ENCODE assay signal across 17 mouse cellular contexts in the genomic region with DNA sequence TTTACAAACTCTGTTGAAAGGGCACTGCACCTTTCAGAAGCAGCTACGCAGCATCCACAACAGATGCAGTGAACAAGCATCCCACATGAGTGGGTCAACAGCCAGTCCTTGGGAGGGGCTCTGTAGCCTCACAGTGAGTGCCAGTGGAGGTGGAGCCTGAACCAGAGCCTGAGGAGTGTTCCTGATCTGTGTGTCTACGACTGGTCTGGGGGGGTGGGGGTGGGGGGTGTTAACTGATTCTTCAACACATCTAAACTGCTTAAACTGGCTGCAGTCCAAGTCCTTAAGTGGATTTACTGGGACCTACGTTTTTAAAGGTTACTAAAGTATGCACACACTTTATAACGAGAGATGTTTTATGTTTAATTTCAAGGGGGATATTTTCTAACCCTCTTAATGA. TPM values are rescaled to one million over a fixed set of nuclear protein-coding genes. Genes with fewer than 3 reads are reported as not detected.
DNase-seq lines count a peak whose midpoint lies in the region; ATAC-seq and TF ChIP-seq lines count a peak whose summit lies in the region.
"Had no signal": no experiment of that assay in that cellular context is flagged by ENCODE, and none has a peak within 500 bp of the region (broad histone marks: within the 10 kb centered on the region; RNA-seq: fewer than 3 reads in every experiment).

No protein-coding gene starts in this region.

- no peaks in the 10 kb centered on the region for H3K9me3 ChIP-seq in heart, postnatal 0 days (replicated peaks; ENCODE audit: control insufficient read depth, low read length)
- H3K9me3 ChIP-seq in limb, embryonic 13.5 days: no peaks in the 10 kb centered on the region
- no peaks in the 10 kb centered on the region for H3K9me3 ChIP-seq in lung, embryonic 14.5 days (ENCODE audit: low read depth, low read length)
- H3K9me3 ChIP-seq: hindbrain, embryonic 15.5 days; liver, embryonic 12.5 days had no signal

- peak; percentile 51; the same call in 1 of the 2 replicates for ATAC-seq in heart, postnatal 0 days (ENCODE audit: insufficient read depth, low read depth)
- peak; percentile 83 for ATAC-seq in limb, embryonic 13.5 days (ENCODE audit: low FRiP score, low read depth)
- peak; percentile 88 for ATAC-seq in lung, embryonic 14.5 days (ENCODE audit: insufficient read depth)
- ATAC-seq: liver, embryonic 12.5 days had no signal

- H3K9ac ChIP-seq in heart, postnatal 0 days (replicated peaks; ENCODE audit: low read depth, low read length): no peak overlapping the region
- H3K9ac ChIP-seq in limb, embryonic 13.5 days: no peak overlapping the region
- H3K9ac ChIP-seq in lung, embryonic 14.5 days: no peak overlapping the region
- H3K9ac ChIP-seq: hindbrain, embryonic 15.5 days; liver, embryonic 12.5 days had no signal

- H3K4me1 ChIP-seq in heart, postnatal 0 days (ENCODE audit: control insufficient read depth, insufficient read depth): peaks cover 21% of the 10 kb centered on the region
- peaks cover 23% of the 10 kb centered on the region for H3K4me1 ChIP-seq in limb, embryonic 13.5 days
- peaks cover 11% of the 10 kb centered on the region for H3K4me1 ChIP-seq in lung, embryonic 14.5 days (ENCODE audit: insufficient read depth)
- H3K4me1 ChIP-seq: hindbrain, embryonic 15.5 days had no signal

- no peak overlapping the region for H3K4me2 ChIP-seq in heart, postnatal 0 days (ENCODE audit: low read depth, low read length)
- H3K4me2 ChIP-seq in limb, embryonic 13.5 days (replicated peaks): peak overlapping the region; percentile 11; the same call in 1 of the 2 replicates
- H3K4me2 ChIP-seq in lung, embryonic 14.5 days: peak overlapping the region; percentile 23; the same call in 1 of the 2 replicates
- H3K4me2 ChIP-seq: hindbrain, embryonic 15.5 days; liver, embryonic 12.5 days had no signal

- no peak overlapping the region for H3K27ac ChIP-seq in heart, postnatal 0 days (ENCODE audit: low read depth)
- peak overlapping the region; percentile 70; the same call in 1 of the 2 replicates for H3K27ac ChIP-seq in limb, embryonic 13.5 days
- H3K27ac ChIP-seq in lung, embryonic 14.5 days (ENCODE audit: low read depth): peak overlapping the region; percentile 65; the same call in 1 of the 2 replicates
- H3K27ac ChIP-seq: liver, embryonic 12.5 days had no signal

- 24% methylated on average over 4 of the region's 4 CpGs for WGBS in heart, postnatal 0 days
- 36% methylated on average over 4 of the region's 4 CpGs for WGBS in limb, embryonic 13.5 days
- WGBS in lung, embryonic 14.5 days: 33% methylated on average over 4 of the region's 4 CpGs

- H3K27me3 ChIP-seq in heart, postnatal 0 days (ENCODE audit: control insufficient read depth, insufficient read depth, low read length): no peaks in the 10 kb centered on the region
- H3K27me3 ChIP-seq in limb, embryonic 13.5 days: no peaks in the 10 kb centered on the region
- no peaks in the 10 kb centered on the region for H3K27me3 ChIP-seq in lung, embryonic 14.5 days (ENCODE audit: insufficient read depth, low read length)
- H3K27me3 ChIP-seq: hindbrain, embryonic 15.5 days; liver, embryonic 12.5 days had no signal

- peaks cover 33% of the 10 kb centered on the region for H3K36me3 ChIP-seq in heart, postnatal 0 days (replicated peaks; ENCODE audit: control insufficient read depth, insufficient read depth, low read length)
- peaks cover 45% of the 10 kb centered on the region for H3K36me3 ChIP-seq in limb, embryonic 13.5 days
- peaks cover 58% of the 10 kb centered on the region for H3K36me3 ChIP-seq in lung, embryonic 14.5 days (ENCODE audit: insufficient read depth)

- no peak for TF ChIP-seq CTCF in heart, postnatal 0 days (IDR thresholded peaks at IDR 0.05; ENCODE audit: low read depth)
- TF ChIP-seq CTCF in lung, embryonic 14.5 days (IDR thresholded peaks at IDR 0.05; ENCODE audit: low read depth): no peak

- DNase-seq in heart, postnatal 0 days (ENCODE audit: low spot score): no peak
- no peak for DNase-seq in heart, adult 8-10 months (ENCODE audit: low spot score)
- DNase-seq in lung, embryonic 14.5 days: peak; percentile 76
- peak; percentile 32 to 77 for DNase-seq in lung, postnatal 4 days
- DNase-seq in kidney, postnatal 36 days: no peak
- DNase-seq in adrenal gland, postnatal 14 days: no peak
- DNase-seq: cerebellum, adult 9-11 months; gastrocnemius, postnatal 36 days; heart, postnatal 10 days; kidney, adult 18-20 months; kidney, postnatal 14 days; midbrain, embryonic 14.5 days; thymus, postnatal 25 days had no signal

- no peak overlapping the region for H3K4me3 ChIP-seq in heart, postnatal 0 days (ENCODE audit: low read depth, low read length)
- no peak overlapping the region for H3K4me3 ChIP-seq in limb, embryonic 13.5 days
- H3K4me3 ChIP-seq in lung, embryonic 14.5 days (ENCODE audit: low read depth, low read length): no peak overlapping the region
- H3K4me3 ChIP-seq: hindbrain, embryonic 15.5 days; liver, embryonic 12.5 days had no signal

- TF ChIP-seq EP300 in heart, postnatal 0 days (IDR thresholded peaks at IDR 0.05; ENCODE audit: low read depth): no peak

RNA-seq across cellular contexts. Expression of a gene that starts 8.6 kb away (rescaled TPM):
- 3.7 and 4.7 TPM in 2 replicates for total RNA-seq in heart, postnatal 0 days (2014; rRNA removed; ENCODE audit: low replicate concordance)
- 3.0 and 3.3 TPM in 2 replicates for polyA plus RNA-seq in heart, postnatal 0 days (2015; fragmentation: Nextera tagmentation; extraction: Ambion mirVana)
- total RNA-seq in heart, adult 8-10 months (2022): 1 to 10 TPM; 3.3 to 5.4 (median 4.8) TPM
- polyA plus RNA-seq in limb, embryonic 13.5 days (2015; fragmentation: Nextera tagmentation; extraction: Ambion mirVana): 4.0 and 4.3 TPM in 2 replicates
- polyA plus RNA-seq in lung, embryonic 14.5 days (2014; fragmentation: Nextera tagmentation; extraction: Ambion mirVana): 3.0 and 3.2 TPM in 2 replicates
- 2.6 and 3.3 TPM in 2 replicates for total RNA-seq in adrenal gland, postnatal 14 days (2021)

RNA-seq across cellular contexts. Expression of a gene that starts 22.1 kb away (rescaled TPM):
- 1.9 TPM in 1 of 2 replicates, not detected in the other for total RNA-seq in heart, postnatal 0 days (2014; rRNA removed; ENCODE audit: low replicate concordance)
- 0.04 and 0.08 TPM in 2 replicates for polyA plus RNA-seq in heart, postnatal 0 days (2015; fragmentation: Nextera tagmentation; extraction: Ambion mirVana)
- not detected for total RNA-seq in heart, adult 8-10 months (2022)
- 0.15 and 0.27 TPM in 2 replicates for polyA plus RNA-seq in limb, embryonic 13.5 days (2015; fragmentation: Nextera tagmentation; extraction: Ambion mirVana)
- 0.30 and 0.34 TPM in 2 replicates for polyA plus RNA-seq in lung, embryonic 14.5 days (2014; fragmentation: Nextera tagmentation; extraction: Ambion mirVana)
- 1.1 and 2.0 TPM in 2 replicates for total RNA-seq in adrenal gland, postnatal 14 days (2021)
- total RNA-seq: neutrophil, adult 5-6 weeks had no signal
- polyA plus RNA-seq: liver, embryonic 12.5 days had no signal

RNA-seq across cellular contexts. Expression of a gene that starts 26.5 kb away (rescaled TPM):
- 57.2 and 79.1 TPM in 2 replicates for total RNA-seq in heart, postnatal 0 days (2014; rRNA removed; ENCODE audit: low replicate concordance)
- polyA plus RNA-seq in heart, postnatal 0 days (2015; fragmentation: Nextera tagmentation; extraction: Ambion mirVana): 146 and 155 TPM in 2 replicates
- total RNA-seq in heart, adult 8-10 months (2022): 10 to 100 TPM; 60.3 to 67.9 (median 63.1) TPM
- polyA plus RNA-seq in limb, embryonic 13.5 days (2015; fragmentation: Nextera tagmentation; extraction: Ambion mirVana): 380 and 391 TPM in 2 replicates
- 322 and 366 TPM in 2 replicates for polyA plus RNA-seq in lung, embryonic 14.5 days (2014; fragmentation: Nextera tagmentation; extraction: Ambion mirVana)
- total RNA-seq in adrenal gland, postnatal 14 days (2021): 129 and 145 TPM in 2 replicates

Comparison
In these comparisons a context has a peak if more than half of its experiments do, and no peak if none do; other contexts are left out.
1. DNase-seq: peak in lung, embryonic 14.5 days (single experiment) and lung, postnatal 4 days (2 of 2); none in heart, postnatal 0 days (single experiment), heart, adult 8-10 months (single experiment), kidney, postnatal 36 days (0 of 2) and adrenal gland, postnatal 14 days (single experiment).
2. Peak in every context shown above with its lines, with median percentiles within 50 percentile points of each other: ATAC-seq.